Mouse (Mus musculus) midbrain, postnatal 0 days (tissue): ENCODE data around the gene Tmem203. TPM values are rescaled to one million over a fixed set of nuclear protein-coding genes. Genes with fewer than 3 reads are reported as not detected.
A peak's percentile ranks its signal among the peaks of the same experiment; 100 is the strongest.

Experiments
- ATAC-seq: fragments of 200-750 bp; cut with Nextera tagmentation; 2 replicates; pipeline ENCODE4 v1.8.0; 2017; ENCODE audit warnings: moderate number of reproducible peaks, mild to moderate bottlenecking, moderate TSS enrichment, moderate library complexity; ENCODE audit not compliant: low FRiP score
- DNase-seq: peaks from one replicate; pipeline ENCODE4 v3.0.0-alpha.2; 2015; ENCODE audit warnings: low spot score
- H3K27ac ChIP-seq: fragments of 300-500 bp; sonication (generic); 2 replicates; pipeline ENCODE4 v1.5.1; 2014; ENCODE audit warnings: low read depth, mild to moderate bottlenecking, low read length, mixed read lengths
- H3K27me3 ChIP-seq: fragments of 300-500 bp; sonication (generic); 2 replicates; pipeline ENCODE4 v1.6.1; 2014; ENCODE audit warnings: low read length, control low read depth, mixed read lengths; ENCODE audit not compliant: insufficient read depth
- H3K36me3 ChIP-seq: fragments of 300-500 bp; sonication (generic); 2 replicates; pipeline ENCODE4 v1.6.1; 2014; ENCODE audit warnings: low read length, control low read depth, mixed read lengths; ENCODE audit not compliant: insufficient read depth
- H3K4me1 ChIP-seq: fragments of 300-500 bp; sonication (generic); 2 replicates; pipeline ENCODE4 v1.6.1; 2014; ENCODE audit warnings: mild to moderate bottlenecking, control low read depth, antibody characterized with exemption, low read length, mixed read lengths; ENCODE audit not compliant: insufficient read depth
- H3K4me2 ChIP-seq: fragments of 300-500 bp; sonication (generic); 2 replicates; pipeline ENCODE4 v1.6.1; 2014; ENCODE audit warnings: low read depth, mild to moderate bottlenecking, low read length, mixed read lengths; ENCODE audit not compliant: poor library complexity, severe bottlenecking
- H3K4me3 ChIP-seq: fragments of 300-500 bp; sonication (generic); 2 replicates; pipeline ENCODE4 v1.5.1; 2014; ENCODE audit warnings: low read depth, mild to moderate bottlenecking, low read length, moderate library complexity
- H3K9ac ChIP-seq: fragments of 300-500 bp; sonication (generic); replicated peaks from 2 replicates; pipeline ENCODE4 v1.6.1; 2014; ENCODE audit warnings: mild to moderate bottlenecking, low read length, moderate library complexity, mixed read lengths; ENCODE audit not compliant: poor library complexity, severe bottlenecking
- H3K9me3 ChIP-seq: fragments of 300-500 bp; sonication (generic); 2 replicates; pipeline ENCODE4 v1.6.1; 2016; ENCODE audit warnings: low read length, control low read depth
- CTCF ChIP-seq: IDR thresholded peaks from 2 replicates; pipeline ENCODE4 v1.5.1; 2016; ENCODE audit warnings: antibody characterized with exemption, mild to moderate bottlenecking
- WGBS: fragments of 180-500 bp; shearing (Covaris S2); extraction: QIAGEN DNeasy Blood & Tissue Kit; methylation state at CpG from one replicate; pipeline ENCODE4 v1.1.7; 2014; 5-methylcytosine and 5-hydroxymethylcytosine counted together
- polyA plus RNA-seq: library from polyadenylated mRNA; unstranded; fragments of >200 nt; fragmentation: Nextera tagmentation; extraction: Ambion mirVana; gene quantifications from 2 replicates; pipeline ENCODE4 v1.2.1, GENCODE M21; 2015
- total RNA-seq: library from RNA; depleted of rRNA; stranded (reverse); fragments of >200 nt; gene quantifications from 2 replicates; pipeline ENCODE4 v1.2.3, GENCODE M21; 2014

Gene Tmem203
- total and polyA plus RNA-seq, 2 experiments from 2014 or later, result 20.0 to 47.8 TPM

- Histone ChIP-seq H3K36me3 (0 out of 2 replicates have a peak, but pooled peaks cover 3% of the 10 kb centered on the region), H3K4me2 (peak within 1 kb of the TSS; percentile 100), H3K4me1 (peaks cover 36% of the 10 kb centered on the region), H3K4me3 (peak within 1 kb of the TSS; percentile 71), H3K27ac (peak within 1 kb of the TSS; percentile 76), H3K27me3 (peaks cover 3% of the 10 kb centered on the region; the same call in 1 of the 2 replicates), H3K9ac (peak within 1 kb of the TSS; percentile 65), H3K9me3 (no peaks in the 10 kb centered on the region)
- 0 out of 2 replicates have a peak, but pooled peaks have one; percentile 6 for TF ChIP-seq CTCF
- ATAC-seq (peak; percentile 97), DNase-seq (peak; percentile 99)
- WGBS, result under 1% methylated on average over 39 of the region's 39 CpGs
Measured at GRCm38 (mm10) chr2:25262291-25262767, 7.1 kb downstream of the Tmem203 start, which contains the start of gene Tprn. TSS of gene Tprn (plus strand) at chr2:25262618.

- no peak for TF ChIP-seq CTCF
- Histone ChIP-seq H3K27ac (peak overlapping the region; percentile 67; the same call in 1 of the 2 replicates), H3K27me3 (peaks cover 3% of the 10 kb centered on the region; the same call in 1 of the 2 replicates), H3K4me3 (peak overlapping the region; percentile 71), H3K9ac (peak overlapping the region; percentile 65), H3K4me2 (peak overlapping the region; percentile 100), H3K9me3 (no peaks in the 10 kb centered on the region), H3K4me1 (peaks cover 37% of the 10 kb centered on the region), H3K36me3 (0 out of 2 replicates have a peak, but pooled peaks cover 6% of the 10 kb centered on the region)
- ATAC-seq, result peak; percentile 31
- under 1% methylated on average over 77 of the region's 82 CpGs for WGBS
- DNase-seq, result peak; percentile 49
Measured at GRCm38 (mm10) chr2:25262795-25263622, 7.8 kb downstream of the Tmem203 start.

GRCm38 (mm10) chr2:25263623-25264285 lies 8.5 kb downstream of the Tmem203 start:
- DNase-seq, result no peak
- peaks cover 37% of the 10 kb centered on the region for H3K4me1 ChIP-seq

GRCm38 (mm10) chr2:25264286-25264660 lies 9.0 kb downstream of the Tmem203 start:
- H3K4me3 ChIP-seq, result peak overlapping the region; percentile 71

More at GRCm38 (mm10) chr2:25263623-25264285, 8.5 kb downstream of the Tmem203 start:
- Histone ChIP-seq H3K27ac (no peak overlapping the region), H3K36me3 (0 out of 2 replicates have a peak, but pooled peaks cover 7% of the 10 kb centered on the region), H3K9me3 (no peaks in the 10 kb centered on the region), H3K4me2 (peak overlapping the region; percentile 100), H3K9ac (peak overlapping the region; percentile 65), H3K4me3 (peak overlapping the region; percentile 71), H3K27me3 (peaks cover 3% of the 10 kb centered on the region; the same call in 1 of the 2 replicates)
- TF ChIP-seq CTCF, result no peak
- no peak for ATAC-seq
- 23% methylated on average over 12 of the region's 12 CpGs for WGBS

GRCm38 (mm10) chr2:25264851-25265250 lies 9.6 kb downstream of the Tmem203 start:
- peaks cover 37% of the 10 kb centered on the region for H3K4me1 ChIP-seq
- peak overlapping the region; percentile 100 for H3K4me2 ChIP-seq
- no peak overlapping the region for H3K27ac ChIP-seq
- no peak for TF ChIP-seq CTCF
- peaks cover 3% of the 10 kb centered on the region; the same call in 1 of the 2 replicates for H3K27me3 ChIP-seq
- WGBS, result 75% methylated on average over 3 of the region's 3 CpGs
- no peak overlapping the region; the same call in 1 of the 2 replicates for H3K4me3 ChIP-seq
- H3K36me3 ChIP-seq, result peaks cover 16% of the 10 kb centered on the region
- ATAC-seq (no peak), DNase-seq (peak; percentile 47)
- no peak overlapping the region for H3K9ac ChIP-seq
- no peaks in the 10 kb centered on the region for H3K9me3 ChIP-seq

More at GRCm38 (mm10) chr2:25264286-25264660, 9.0 kb downstream of the Tmem203 start:
- ATAC-seq (no peak), DNase-seq (no peak)
- 0 out of 2 replicates have a peak overlapping the region, but pooled peaks have one; percentile 65 for H3K9ac ChIP-seq
- no peaks in the 10 kb centered on the region for H3K9me3 ChIP-seq
- H3K4me1 ChIP-seq, result peaks cover 37% of the 10 kb centered on the region
- no peak overlapping the region for H3K27ac ChIP-seq
- peaks cover 3% of the 10 kb centered on the region; the same call in 1 of the 2 replicates for H3K27me3 ChIP-seq
- peak overlapping the region; percentile 100 for H3K4me2 ChIP-seq
- no peak for TF ChIP-seq CTCF
- peaks cover 10% of the 10 kb centered on the region for H3K36me3 ChIP-seq
- WGBS, result 77% methylated on average over 5 of the region's 5 CpGs
